Mouse (Mus musculus) embryonic fibroblast, embryonic 13.5 days (primary cell): ENCODE results near the gene Rbm15b. TPM values are rescaled to one million over a fixed set of nuclear protein-coding genes. Genes with fewer than 3 reads are reported as not detected.

Experiments used
- H3K27ac ChIP-seq: 2 replicates; pipeline ENCODE4 v1.5.1; 2012; ENCODE audit warnings: low read length, control low read depth, inconsistent platforms; ENCODE audit not compliant: insufficient read depth
- H3K4me1 ChIP-seq: 2 replicates; pipeline ENCODE4 v1.6.1; 2011; ENCODE audit warnings: low read length; ENCODE audit not compliant: control insufficient read depth, insufficient read depth
- H3K4me3 ChIP-seq: 2 replicates; pipeline ENCODE4 v1.5.1; 2011; ENCODE audit warnings: mild to moderate bottlenecking, control low read depth, low read length; ENCODE audit not compliant: insufficient read depth
- CTCF ChIP-seq: IDR thresholded peaks from 2 replicates; pipeline ENCODE4 v1.5.1; 2011; ENCODE audit warnings: mild to moderate bottlenecking, control low read depth, low read length, moderate library complexity, borderline replicate concordance; ENCODE audit not compliant: insufficient read depth
- POLR2A ChIP-seq: IDR thresholded peaks from 2 replicates; pipeline ENCODE4 v1.6.1; 2011; ENCODE audit warnings: low read depth, mild to moderate bottlenecking, control low read depth, low read length, moderate library complexity
- polyA plus RNA-seq: library from polyadenylated mRNA; stranded (reverse); fragments of >200 nt; gene quantifications from 2 replicates; pipeline ENCODE4 v1.2.4, GENCODE M21; 2011; ENCODE audit warnings: low read depth; ENCODE audit not compliant: missing spikeins, insufficient read length

The Rbm15b gene
- 36.8 and 43.6 TPM in 2 replicates for polyA plus RNA-seq

GRCm38 (mm10) chr9:106886828-106887702 is at the start of gene Rbm15b:
TSS of gene Rbm15b (minus strand) at chr9:106887428.
- Histone ChIP-seq H3K4me1 (peaks cover 11% of the 10 kb centered on the region), H3K4me3 (peak within 1 kb of the TSS; percentile 50), H3K27ac (peak within 1 kb of the TSS; percentile 54; the same call in 1 of the 2 replicates)
- TF ChIP-seq CTCF = peak; percentile 53; the same call in 1 of the 2 replicates
- peak; percentile 53 for TF ChIP-seq POLR2A

- H3K27ac ChIP-seq = no peak overlapping the region
- no peak overlapping the region for H3K4me3 ChIP-seq
- peaks cover 6% of the 10 kb centered on the region; the same call in 1 of the 2 replicates for H3K4me1 ChIP-seq
- TF ChIP-seq POLR2A (no peak), CTCF (no peak)
Observed at GRCm38 (mm10) chr9:106934998-106935397, 47.8 kb upstream of the Rbm15b start.

GRCm38 (mm10) chr9:106914878-106915277 is 27.6 kb upstream of the Rbm15b start:
- no peak for TF ChIP-seq CTCF
- TF ChIP-seq POLR2A = no peak
- H3K27ac ChIP-seq = no peak overlapping the region

GRCm38 (mm10) chr9:106913759-106914158 is 26.5 kb upstream of the Rbm15b start:
- Histone ChIP-seq H3K4me3 (no peak overlapping the region), H3K4me1 (no peaks in the 10 kb centered on the region), H3K27ac (no peak overlapping the region)
- TF ChIP-seq CTCF (no peak), POLR2A (no peak)

More at GRCm38 (mm10) chr9:106914878-106915277, 27.6 kb upstream of the Rbm15b start:
- Histone ChIP-seq H3K4me1 (no peaks in the 10 kb centered on the region), H3K4me3 (no peak overlapping the region)

GRCm38 (mm10) chr9:106911624-106912023 is 24.4 kb upstream of the Rbm15b start:
- Histone ChIP-seq H3K27ac (no peak overlapping the region), H3K4me1 (no peaks in the 10 kb centered on the region), H3K4me3 (no peak overlapping the region)
- TF ChIP-seq CTCF (no peak), POLR2A (no peak)

GRCm38 (mm10) chr9:106908715-106909114 is 21.5 kb upstream of the Rbm15b start:
- no peak overlapping the region for H3K4me3 ChIP-seq
- H3K27ac ChIP-seq = no peak overlapping the region
- no peak for TF ChIP-seq POLR2A
- no peak for TF ChIP-seq CTCF
- no peaks in the 10 kb centered on the region for H3K4me1 ChIP-seq

- no peak overlapping the region for H3K4me3 ChIP-seq
- H3K27ac ChIP-seq = no peak overlapping the region
- no peaks in the 10 kb centered on the region for H3K4me1 ChIP-seq
- TF ChIP-seq CTCF (no peak), POLR2A (no peak)
Observed at GRCm38 (mm10) chr9:106908174-106908573, 20.9 kb upstream of the Rbm15b start.

- TF ChIP-seq CTCF (no peak), POLR2A (no peak)
- H3K4me3 ChIP-seq = no peak overlapping the region
- no peak overlapping the region for H3K27ac ChIP-seq
Observed at GRCm38 (mm10) chr9:106906597-106906996, 19.4 kb upstream of the Rbm15b start.

GRCm38 (mm10) chr9:106903791-106904134 is 16.5 kb upstream of the Rbm15b start:
- H3K4me3 ChIP-seq = no peak overlapping the region
- no peak overlapping the region for H3K27ac ChIP-seq
- no peak for TF ChIP-seq POLR2A
- TF ChIP-seq CTCF = no peak
- H3K4me1 ChIP-seq = no peaks in the 10 kb centered on the region

More at GRCm38 (mm10) chr9:106906597-106906996, 19.4 kb upstream of the Rbm15b start:
- no peaks in the 10 kb centered on the region for H3K4me1 ChIP-seq
